Comparison of ENCODE assay signal across 12 mouse cellular contexts in genomic region chr7:130678414-130678813, GRCm38 (mm10).
A peak's percentile ranks its signal among the peaks of the same experiment; 100 is the strongest.
DNase-seq lines count a peak whose midpoint lies in the region; ATAC-seq lines count a peak whose summit lies in the region.
"Had no signal": no experiment of that assay in that cellular context is flagged by ENCODE, and none has a peak within 500 bp of the region (broad histone marks: within the 10 kb centered on the region; RNA-seq: fewer than 3 reads in every experiment).

No protein-coding gene starts in this region.

- H3K4me1 ChIP-seq in heart, embryonic 10.5 days = peaks cover 41% of the 10 kb centered on the region
- peaks cover 34% of the 10 kb centered on the region for H3K4me1 ChIP-seq in limb, embryonic 15.5 days

- ATAC-seq in limb, embryonic 15.5 days (ENCODE audit: insufficient number of reproducible peaks, low FRiP score, low TSS enrichment, low read depth) = no peak
- ATAC-seq: forebrain, embryonic 13.5 days; liver, postnatal 0 days had no signal

- H3K9me3 ChIP-seq in heart, embryonic 10.5 days = no peaks in the 10 kb centered on the region
- no peaks in the 10 kb centered on the region for H3K9me3 ChIP-seq in limb, embryonic 15.5 days
- H3K9me3 ChIP-seq: forebrain, embryonic 13.5 days had no signal

- H3K4me3 ChIP-seq in heart, embryonic 10.5 days = no peak overlapping the region
- no peak overlapping the region for H3K4me3 ChIP-seq in limb, embryonic 15.5 days
- H3K4me3 ChIP-seq: forebrain, embryonic 13.5 days had no signal

- H3K36me3 ChIP-seq in heart, embryonic 10.5 days = peaks cover 34% of the 10 kb centered on the region
- H3K36me3 ChIP-seq in limb, embryonic 15.5 days = peaks cover 5% of the 10 kb centered on the region; the same call in 1 of the 2 replicates

- 0 out of 2 replicates have a peak overlapping the region, but pooled peaks have one; percentile 29 for H3K27ac ChIP-seq in heart, embryonic 10.5 days
- H3K27ac ChIP-seq in limb, embryonic 15.5 days = peak overlapping the region; percentile 78

- WGBS in heart, embryonic 10.5 days = 90% methylated on average over 6 of the region's 6 CpGs
- WGBS in limb, embryonic 15.5 days = 61% methylated on average over 6 of the region's 6 CpGs

- peak; percentile 63 for DNase-seq in gastrocnemius, adult 18-20 months (ENCODE audit: low spot score)
- DNase-seq in gastrocnemius, postnatal 10 days = no peak
- peak; percentile 75 for DNase-seq in NIH3T3 (ENCODE audit: low read depth)
- no peak for DNase-seq in heart, embryonic 10.5 days (ENCODE audit: low spot score)
- DNase-seq in kidney, postnatal 25 days = no peak
- DNase-seq in T-cell, adult 2 months (ENCODE audit: low spot score) = no peak
- DNase-seq in embryo, embryonic 11 days = no peak
- DNase-seq: cerebellum, adult 8-10 months; kidney, adult 18-20 months; liver, postnatal 0 days had no signal

- no peak overlapping the region for H3K4me2 ChIP-seq in limb, embryonic 15.5 days
- H3K4me2 ChIP-seq: forebrain, embryonic 13.5 days had no signal

- H3K27me3 ChIP-seq in heart, embryonic 10.5 days (ENCODE audit: insufficient read depth, poor library complexity, severe bottlenecking) = no peaks in the 10 kb centered on the region
- H3K27me3 ChIP-seq in limb, embryonic 15.5 days = no peaks in the 10 kb centered on the region
- H3K27me3 ChIP-seq: forebrain, embryonic 13.5 days had no signal

- H3K9ac ChIP-seq in limb, embryonic 15.5 days = no peak overlapping the region
- H3K9ac ChIP-seq: forebrain, embryonic 13.5 days; liver, postnatal 0 days had no signal

Comparison
In these comparisons a context has a peak if more than half of its experiments do, and no peak if none do; other contexts are left out.
1. DNase-seq: peak in gastrocnemius, adult 18-20 months (single experiment) and NIH3T3 (single experiment); none in gastrocnemius, postnatal 10 days (single experiment), heart, embryonic 10.5 days (single experiment), kidney, postnatal 25 days (0 of 2), T-cell, adult 2 months (single experiment) and embryo, embryonic 11 days (single experiment).